Mouse (Mus musculus) forebrain, embryonic 15.5 days (tissue): ENCODE measurements at regions not wholly inside any gene's neighbourhood (a gene's known extent, or its start where the extent isn't known, plus 50 kb on each side); places are given as distances from the start of the nearest gene placed in this dataset.

Experiments used
- ATAC-seq: fragments of 200-750 bp; cut with Nextera tagmentation; replicated peaks from 2 replicates; pipeline ENCODE4 v1.8.0; 2017; ENCODE audit warnings: mild to moderate bottlenecking, moderate TSS enrichment, moderate library complexity
- H3K27ac ChIP-seq: fragments of 300-500 bp; sonication (generic); replicated peaks from 2 replicates; pipeline ENCODE4 v1.5.1; 2015; ENCODE audit warnings: mild to moderate bottlenecking, inconsistent platforms
- H3K27me3 ChIP-seq: fragments of 300-500 bp; sonication (generic); 2 replicates; pipeline ENCODE4 v1.6.1; 2015; ENCODE audit warnings: inconsistent platforms
- H3K36me3 ChIP-seq: fragments of 300-500 bp; sonication (generic); 2 replicates; pipeline ENCODE4 v1.6.1; 2015; ENCODE audit warnings: mild to moderate bottlenecking, inconsistent platforms
- H3K4me1 ChIP-seq: fragments of 300-500 bp; sonication (generic); 2 replicates; pipeline ENCODE4 v1.6.1; 2015; ENCODE audit warnings: inconsistent platforms
- H3K4me2 ChIP-seq: fragments of 300-500 bp; sonication (generic); replicated peaks from 2 replicates; pipeline ENCODE4 v1.6.1; 2015; ENCODE audit warnings: mild to moderate bottlenecking, inconsistent platforms
- H3K4me3 ChIP-seq: fragments of 300-500 bp; sonication (generic); 2 replicates; pipeline ENCODE4 v1.5.1; 2015; ENCODE audit warnings: mild to moderate bottlenecking, inconsistent platforms
- H3K9ac ChIP-seq: fragments of 300-500 bp; sonication (generic); replicated peaks from 2 replicates; pipeline ENCODE4 v1.6.1; 2015; ENCODE audit warnings: mild to moderate bottlenecking, inconsistent platforms
- H3K9me3 ChIP-seq: fragments of 300-500 bp; sonication (generic); 2 replicates; pipeline ENCODE4 v1.6.1; 2016; ENCODE audit warnings: inconsistent platforms
- WGBS: fragments of 180-500 bp; shearing (Covaris S2); methylation state at CpG from one replicate; pipeline ENCODE4 v1.1.7; 2015; ENCODE audit warnings: mixed read lengths; 5-methylcytosine and 5-hydroxymethylcytosine counted together

GRCm38 (mm10) chr5:133267356-133267755, 724.2 kb upstream of the Auts2 start:
- Histone ChIP-seq H3K4me3 (no peak overlapping the region), H3K27me3 (no peaks in the 10 kb centered on the region), H3K9me3 (no peaks in the 10 kb centered on the region), H3K4me1 (peaks cover 7% of the 10 kb centered on the region; the same call in 1 of the 2 replicates), H3K27ac (no peak overlapping the region), H3K4me2 (no peak overlapping the region), H3K36me3 (no peaks in the 10 kb centered on the region), H3K9ac (no peak overlapping the region)
- no peak for ATAC-seq
- 83% methylated on average over 2 of the region's 2 CpGs for WGBS

GRCm38 (mm10) chr5:133264976-133265375, 721.8 kb upstream of the Auts2 start:
- WGBS = 43% methylated on average over 7 of the region's 7 CpGs
- Histone ChIP-seq H3K4me2 (no peak overlapping the region), H3K4me3 (no peak overlapping the region), H3K9ac (no peak overlapping the region), H3K27me3 (no peaks in the 10 kb centered on the region), H3K4me1 (peaks cover 7% of the 10 kb centered on the region; the same call in 1 of the 2 replicates), H3K27ac (peak overlapping the region; percentile 47), H3K9me3 (no peaks in the 10 kb centered on the region), H3K36me3 (no peaks in the 10 kb centered on the region)
- ATAC-seq = no peak

- Histone ChIP-seq H3K9ac (no peak overlapping the region), H3K36me3 (no peaks in the 10 kb centered on the region), H3K4me3 (no peak overlapping the region), H3K4me1 (no peaks in the 10 kb centered on the region), H3K27me3 (no peaks in the 10 kb centered on the region), H3K4me2 (no peak overlapping the region), H3K9me3 (no peaks in the 10 kb centered on the region), H3K27ac (no peak overlapping the region)
- no peak for ATAC-seq
- WGBS = 28% methylated on average over 3 of the region's 3 CpGs
Measured at GRCm38 (mm10) chr5:133218801-133219200, 675.7 kb upstream of the Auts2 start.

GRCm38 (mm10) chr5:133198546-133198945, 655.4 kb upstream of the Auts2 start:
- no peak overlapping the region for H3K27ac ChIP-seq
- H3K4me3 ChIP-seq = no peak overlapping the region
- no peaks in the 10 kb centered on the region for H3K36me3 ChIP-seq
- no peaks in the 10 kb centered on the region for H3K4me1 ChIP-seq
- H3K9me3 ChIP-seq = no peaks in the 10 kb centered on the region
- no peak overlapping the region for H3K9ac ChIP-seq
- no peaks in the 10 kb centered on the region for H3K27me3 ChIP-seq
- 76% methylated on average over 1 of the region's 1 CpGs for WGBS
- H3K4me2 ChIP-seq = no peak overlapping the region
- ATAC-seq = no peak

GRCm38 (mm10) chr5:133189798-133190571, 646.8 kb upstream of the Auts2 start:
- 90% methylated on average over 8 of the region's 8 CpGs for WGBS
- Histone ChIP-seq H3K4me3 (no peak overlapping the region), H3K36me3 (no peaks in the 10 kb centered on the region), H3K4me1 (no peaks in the 10 kb centered on the region), H3K9ac (no peak overlapping the region), H3K9me3 (no peaks in the 10 kb centered on the region), H3K27ac (no peak overlapping the region), H3K4me2 (no peak overlapping the region), H3K27me3 (no peaks in the 10 kb centered on the region)
- ATAC-seq = no peak

- Histone ChIP-seq H3K4me2 (no peak overlapping the region), H3K9ac (no peak overlapping the region), H3K27ac (no peak overlapping the region), H3K27me3 (no peaks in the 10 kb centered on the region), H3K36me3 (no peaks in the 10 kb centered on the region), H3K4me1 (peaks cover 17% of the 10 kb centered on the region), H3K4me3 (no peak overlapping the region), H3K9me3 (no peaks in the 10 kb centered on the region)
- 49% methylated on average over 6 of the region's 6 CpGs for WGBS
- peak; percentile 82; the same call in 1 of the 2 replicates for ATAC-seq
Measured at GRCm38 (mm10) chr5:133175636-133176035, 632.5 kb upstream of the Auts2 start.

- Histone ChIP-seq H3K27me3 (no peaks in the 10 kb centered on the region), H3K4me1 (peaks cover 20% of the 10 kb centered on the region), H3K36me3 (no peaks in the 10 kb centered on the region), H3K9me3 (no peaks in the 10 kb centered on the region), H3K4me2 (no peak overlapping the region), H3K27ac (0 out of 2 replicates have a peak overlapping the region, but pooled peaks have one; percentile 14), H3K9ac (no peak overlapping the region), H3K4me3 (no peak overlapping the region)
- ATAC-seq = 0 out of 2 replicates have a peak, but pooled peaks have one; percentile 35
- WGBS = 33% methylated on average over 6 of the region's 6 CpGs
Measured at GRCm38 (mm10) chr5:133173155-133173723, 630.1 kb upstream of the Auts2 start.

GRCm38 (mm10) chr5:133172686-133173085, 629.5 kb upstream of the Auts2 start:
- Histone ChIP-seq H3K9ac (no peak overlapping the region), H3K4me1 (peaks cover 20% of the 10 kb centered on the region), H3K4me3 (no peak overlapping the region), H3K27ac (no peak overlapping the region), H3K27me3 (no peaks in the 10 kb centered on the region), H3K4me2 (no peak overlapping the region), H3K9me3 (no peaks in the 10 kb centered on the region), H3K36me3 (no peaks in the 10 kb centered on the region)
- no peak for ATAC-seq
- WGBS = 76% methylated on average over 4 of the region's 4 CpGs

GRCm38 (mm10) chr5:133171266-133171665, 628.1 kb upstream of the Auts2 start:
- H3K27ac ChIP-seq = 0 out of 2 replicates have a peak overlapping the region, but pooled peaks have one; percentile 23
- no peak for ATAC-seq
- H3K27me3 ChIP-seq = no peaks in the 10 kb centered on the region
- H3K4me3 ChIP-seq = no peak overlapping the region
- 27% methylated on average over 1 of the region's 1 CpGs for WGBS
- no peak overlapping the region for H3K4me2 ChIP-seq
- no peaks in the 10 kb centered on the region for H3K9me3 ChIP-seq
- H3K9ac ChIP-seq = no peak overlapping the region
- H3K4me1 ChIP-seq = peaks cover 29% of the 10 kb centered on the region
- no peaks in the 10 kb centered on the region for H3K36me3 ChIP-seq

GRCm38 (mm10) chr5:133167576-133167975, 624.4 kb upstream of the Auts2 start:
- ATAC-seq = no peak
- H3K9ac ChIP-seq = no peak overlapping the region
- H3K36me3 ChIP-seq = no peaks in the 10 kb centered on the region
- peaks cover 18% of the 10 kb centered on the region for H3K4me1 ChIP-seq
- H3K4me3 ChIP-seq = no peak overlapping the region
- no peak overlapping the region for H3K27ac ChIP-seq
- no peaks in the 10 kb centered on the region for H3K9me3 ChIP-seq
- 55% methylated on average over 2 of the region's 2 CpGs for WGBS
- H3K27me3 ChIP-seq = no peaks in the 10 kb centered on the region
- no peak overlapping the region for H3K4me2 ChIP-seq

- 26% methylated on average over 5 of the region's 5 CpGs for WGBS
- no peak overlapping the region for H3K9ac ChIP-seq
- H3K27me3 ChIP-seq = no peaks in the 10 kb centered on the region
- H3K4me2 ChIP-seq = no peak overlapping the region
- peaks cover 18% of the 10 kb centered on the region for H3K4me1 ChIP-seq
- no peaks in the 10 kb centered on the region for H3K36me3 ChIP-seq
- ATAC-seq = no peak
- H3K4me3 ChIP-seq = no peak overlapping the region
- no peaks in the 10 kb centered on the region for H3K9me3 ChIP-seq
- H3K27ac ChIP-seq = no peak overlapping the region; the same call in 1 of the 2 replicates
Measured at GRCm38 (mm10) chr5:133167001-133167461, 623.9 kb upstream of the Auts2 start.

- ATAC-seq = peak; percentile 96
- WGBS = 4% methylated on average over 5 of the region's 5 CpGs
- peak overlapping the region; percentile 70 for H3K27ac ChIP-seq
- H3K36me3 ChIP-seq = no peaks in the 10 kb centered on the region
- H3K9ac ChIP-seq = no peak overlapping the region
- no peak overlapping the region for H3K4me2 ChIP-seq
- H3K4me1 ChIP-seq = peaks cover 11% of the 10 kb centered on the region
- H3K9me3 ChIP-seq = no peaks in the 10 kb centered on the region
- H3K27me3 ChIP-seq = no peaks in the 10 kb centered on the region
- no peak overlapping the region for H3K4me3 ChIP-seq
Measured at GRCm38 (mm10) chr5:133156115-133156857, 613.1 kb upstream of the Auts2 start.
